Mouse (Mus musculus) bone marrow macrophage, adult 2 months (primary cell): ENCODE measurements around the gene Mtrf1l.

ENCODE experiments used
- CTCF ChIP-seq: IDR thresholded peaks from 2 replicates; pipeline ENCODE4 v1.5.1; 2012; ENCODE audit warnings: low read depth, mild to moderate bottlenecking, low read length, moderate library complexity
- POLR2A ChIP-seq: IDR thresholded peaks from 2 replicates; pipeline ENCODE4 v1.6.1; 2012; ENCODE audit warnings: mild to moderate bottlenecking, low read depth, low read length, borderline replicate concordance

GRCm38 (mm10) chr10:5865996-5866395 is 42.3 kb upstream of the Mtrf1l start:
- TF ChIP-seq CTCF (no peak), POLR2A (no peak)
